Mouse (Mus musculus) embryonic facial prominence, embryonic 13.5 days (tissue): ENCODE data around the gene Zbtb22. TPM values are rescaled to one million over a fixed set of nuclear protein-coding genes. Genes with fewer than 3 reads are reported as not detected.

Experiments
- ATAC-seq: fragments of 200-750 bp; cut with Nextera tagmentation; 2 replicates; pipeline ENCODE4 v1.8.0; 2017; ENCODE audit warnings: low read depth; ENCODE audit not compliant: insufficient number of reproducible peaks, insufficient read depth, low FRiP score, low TSS enrichment
- H3K27ac ChIP-seq: fragments of 300-500 bp; sonication (generic); 2 replicates; pipeline ENCODE4 v1.5.1; 2015; ENCODE audit warnings: moderate library complexity, mild to moderate bottlenecking, inconsistent platforms
- H3K27me3 ChIP-seq: fragments of 300-500 bp; sonication (generic); 2 replicates; pipeline ENCODE4 v1.6.1; 2015; ENCODE audit warnings: mild to moderate bottlenecking, inconsistent platforms
- H3K36me3 ChIP-seq: fragments of 300-500 bp; sonication (generic); 2 replicates; pipeline ENCODE4 v1.6.1; 2015; ENCODE audit warnings: mild to moderate bottlenecking, inconsistent platforms
- H3K4me1 ChIP-seq: fragments of 300-500 bp; sonication (generic); 2 replicates; pipeline ENCODE4 v1.6.1; 2015; ENCODE audit warnings: inconsistent platforms
- H3K4me2 ChIP-seq: fragments of 300-500 bp; sonication (generic); 2 replicates; pipeline ENCODE4 v1.6.1; 2015; ENCODE audit warnings: moderate library complexity, mild to moderate bottlenecking, inconsistent platforms
- H3K4me3 ChIP-seq: fragments of 300-500 bp; sonication (generic); 2 replicates; pipeline ENCODE4 v1.5.1; 2015; ENCODE audit warnings: mild to moderate bottlenecking, inconsistent platforms
- H3K9ac ChIP-seq: fragments of 300-500 bp; sonication (generic); 2 replicates; pipeline ENCODE4 v1.6.1; 2015; ENCODE audit warnings: mild to moderate bottlenecking, inconsistent platforms
- H3K9me3 ChIP-seq: fragments of 300-500 bp; sonication (generic); 2 replicates; pipeline ENCODE4 v1.6.1; 2016; ENCODE audit warnings: inconsistent platforms
- WGBS: fragments of 180-500 bp; shearing (Covaris S2); methylation state at CpG from one replicate; pipeline ENCODE4 v1.1.7; 2015; ENCODE audit warnings: mixed read lengths; 5-methylcytosine and 5-hydroxymethylcytosine counted together
- polyA plus RNA-seq: library from polyadenylated mRNA; unstranded; fragments of >200 nt; fragmentation: Nextera tagmentation; extraction: Ambion mirVana; gene quantifications from 2 replicates; pipeline ENCODE4 v1.2.1, GENCODE M21; 2015

Zbtb22 gene
- polyA plus RNA-seq, 1 experiment from 2014 or later, result 17.6 TPM

- no peak for ATAC-seq
- no peaks in the 10 kb centered on the region for H3K9me3 ChIP-seq
- H3K4me1 ChIP-seq, result peaks cover 16% of the 10 kb centered on the region
- H3K27ac ChIP-seq, result no peak overlapping the region
- no peak overlapping the region for H3K4me2 ChIP-seq
- no peak overlapping the region for H3K4me3 ChIP-seq
- no peak overlapping the region for H3K9ac ChIP-seq
- peaks cover 28% of the 10 kb centered on the region for H3K36me3 ChIP-seq
- WGBS, result 76% methylated on average over 17 of the region's 17 CpGs
- no peaks in the 10 kb centered on the region for H3K27me3 ChIP-seq
Observed at GRCm38 (mm10) chr17:33926207-33926932, 10.7 kb downstream of the Zbtb22 start.

GRCm38 (mm10) chr17:33928251-33928947 lies 12.7 kb downstream of the Zbtb22 start:
- peak overlapping the region; percentile 89 for H3K9ac ChIP-seq
- peak overlapping the region; percentile 99 for H3K4me2 ChIP-seq
- peaks cover 18% of the 10 kb centered on the region for H3K4me1 ChIP-seq
- H3K9me3 ChIP-seq, result no peaks in the 10 kb centered on the region
- H3K36me3 ChIP-seq, result peaks cover 40% of the 10 kb centered on the region
- WGBS, result 60% methylated on average over 21 of the region's 21 CpGs
- no peaks in the 10 kb centered on the region for H3K27me3 ChIP-seq
- no peak for ATAC-seq
- H3K27ac ChIP-seq, result no peak overlapping the region
- peak overlapping the region; percentile 92 for H3K4me3 ChIP-seq

- Histone ChIP-seq H3K27me3 (no peaks in the 10 kb centered on the region), H3K36me3 (peaks cover 51% of the 10 kb centered on the region), H3K9ac (peak within 1 kb of the TSS; percentile 89), H3K4me2 (peak within 1 kb of the TSS; percentile 99), H3K27ac (peak within 1 kb of the TSS; percentile 95), H3K4me1 (peaks cover 18% of the 10 kb centered on the region), H3K4me3 (peak within 1 kb of the TSS; percentile 92), H3K9me3 (no peaks in the 10 kb centered on the region)
- peak; percentile 74 for ATAC-seq
- WGBS, result under 1% methylated on average over 78 of the region's 80 CpGs
Observed at GRCm38 (mm10) chr17:33929371-33930279, 13.9 kb downstream of the Zbtb22 start, which contains the start of gene Rgl2. Rgl2 (plus strand) TSS chr17:33929543.

GRCm38 (mm10) chr17:33930280-33931158 lies 14.8 kb downstream of the Zbtb22 start:
- peaks cover 52% of the 10 kb centered on the region for H3K36me3 ChIP-seq
- peaks cover 18% of the 10 kb centered on the region for H3K4me1 ChIP-seq
- no peak for ATAC-seq
- no peaks in the 10 kb centered on the region for H3K9me3 ChIP-seq
- peak overlapping the region; percentile 89 for H3K9ac ChIP-seq
- H3K4me2 ChIP-seq, result peak overlapping the region; percentile 99
- H3K27me3 ChIP-seq, result no peaks in the 10 kb centered on the region
- H3K27ac ChIP-seq, result peak overlapping the region; percentile 95
- H3K4me3 ChIP-seq, result peak overlapping the region; percentile 92
- 1% methylated on average over 45 of the region's 45 CpGs for WGBS

GRCm38 (mm10) chr17:33931159-33931866 lies 15.6 kb downstream of the Zbtb22 start:
- no peaks in the 10 kb centered on the region for H3K27me3 ChIP-seq
- ATAC-seq, result no peak
- peaks cover 52% of the 10 kb centered on the region for H3K36me3 ChIP-seq
- H3K9me3 ChIP-seq, result no peaks in the 10 kb centered on the region
- WGBS, result 33% methylated on average over 18 of the region's 18 CpGs
- H3K27ac ChIP-seq, result peak overlapping the region; percentile 95
- H3K9ac ChIP-seq, result peak overlapping the region; percentile 89
- H3K4me2 ChIP-seq, result peak overlapping the region; percentile 99
- peak overlapping the region; percentile 92 for H3K4me3 ChIP-seq
- peaks cover 18% of the 10 kb centered on the region for H3K4me1 ChIP-seq

- H3K4me1 ChIP-seq, result peaks cover 18% of the 10 kb centered on the region
- no peak overlapping the region; the same call in 1 of the 2 replicates for H3K4me3 ChIP-seq
- 87% methylated on average over 11 of the region's 11 CpGs for WGBS
- peaks cover 54% of the 10 kb centered on the region for H3K36me3 ChIP-seq
- no peaks in the 10 kb centered on the region for H3K27me3 ChIP-seq
- H3K4me2 ChIP-seq, result peak overlapping the region; percentile 99
- peak overlapping the region; percentile 89 for H3K9ac ChIP-seq
- no peaks in the 10 kb centered on the region for H3K9me3 ChIP-seq
- no peak for ATAC-seq
- no peak overlapping the region for H3K27ac ChIP-seq
Observed at GRCm38 (mm10) chr17:33931947-33932346, 16.2 kb downstream of the Zbtb22 start.

- H3K9me3 ChIP-seq, result no peaks in the 10 kb centered on the region
- no peak for ATAC-seq
- H3K36me3 ChIP-seq, result peaks cover 54% of the 10 kb centered on the region
- peak overlapping the region; percentile 89 for H3K9ac ChIP-seq
- H3K27ac ChIP-seq, result no peak overlapping the region
- H3K4me3 ChIP-seq, result no peak overlapping the region
- no peaks in the 10 kb centered on the region for H3K27me3 ChIP-seq
- H3K4me2 ChIP-seq, result no peak overlapping the region
- 71% methylated on average over 14 of the region's 14 CpGs for WGBS
- peaks cover 18% of the 10 kb centered on the region for H3K4me1 ChIP-seq
Observed at GRCm38 (mm10) chr17:33932448-33932847, 16.7 kb downstream of the Zbtb22 start.

- Histone ChIP-seq H3K27ac (no peak overlapping the region), H3K36me3 (peaks cover 53% of the 10 kb centered on the region), H3K9ac (peak overlapping the region; percentile 27; the same call in 1 of the 2 replicates), H3K4me3 (no peak overlapping the region), H3K4me1 (peaks cover 15% of the 10 kb centered on the region), H3K27me3 (no peaks in the 10 kb centered on the region), H3K9me3 (no peaks in the 10 kb centered on the region), H3K4me2 (no peak overlapping the region)
- ATAC-seq, result no peak
- 87% methylated on average over 15 of the region's 15 CpGs for WGBS
Observed at GRCm38 (mm10) chr17:33932970-33933369, 17.3 kb downstream of the Zbtb22 start.

GRCm38 (mm10) chr17:33935422-33936055 lies 19.8 kb downstream of the Zbtb22 start:
- H3K9ac ChIP-seq, result no peak overlapping the region
- no peak overlapping the region for H3K27ac ChIP-seq
- H3K36me3 ChIP-seq, result peaks cover 60% of the 10 kb centered on the region

GRCm38 (mm10) chr17:33936993-33937392 lies 21.3 kb downstream of the Zbtb22 start:
- ATAC-seq, result no peak
- WGBS, result 85% methylated on average over 15 of the region's 15 CpGs
- no peaks in the 10 kb centered on the region for H3K27me3 ChIP-seq
- H3K27ac ChIP-seq, result no peak overlapping the region
- H3K36me3 ChIP-seq, result peaks cover 62% of the 10 kb centered on the region
- peaks cover 23% of the 10 kb centered on the region for H3K4me1 ChIP-seq
- H3K4me3 ChIP-seq, result 0 out of 2 replicates have a peak overlapping the region, but pooled peaks have one; percentile 3
- no peaks in the 10 kb centered on the region for H3K9me3 ChIP-seq
- 0 out of 2 replicates have a peak overlapping the region, but pooled peaks have one; percentile 6 for H3K9ac ChIP-seq
- no peak overlapping the region for H3K4me2 ChIP-seq

More at GRCm38 (mm10) chr17:33935422-33936055, 19.8 kb downstream of the Zbtb22 start:
- 84% methylated on average over 21 of the region's 21 CpGs for WGBS
- Histone ChIP-seq H3K27me3 (no peaks in the 10 kb centered on the region), H3K9me3 (no peaks in the 10 kb centered on the region), H3K4me2 (no peak overlapping the region), H3K4me3 (no peak overlapping the region), H3K4me1 (peaks cover 20% of the 10 kb centered on the region)
- no peak for ATAC-seq
